Mouse (Mus musculus) kidney, adult 9 months (tissue): ENCODE measurements around the gene Pira2.
"Not testable (repeated sequence)": the region's sequence is repeated elsewhere in the genome, so short reads cannot be mapped to it uniquely, and the experiment has no call there.

Experiments
- DNase-seq: peaks from one replicate; pipeline ENCODE4 v3.0.0; 2022

Gene Pira2

GRCm38 (mm10) chr7:3844951-3845350 lies at the start of gene Pira2:
TSS of gene Pira2 (minus strand) at chr7:3845051.
- DNase-seq, result not testable (repeated sequence)

- DNase-seq, result not testable (repeated sequence)
Observed at GRCm38 (mm10) chr7:3875032-3875431, 30.2 kb upstream of the Pira2 start.

- DNase-seq, result not testable (repeated sequence)
Observed at GRCm38 (mm10) chr7:3837854-3838253, 7.0 kb downstream of the Pira2 start.

- DNase-seq, result not testable (repeated sequence)
Observed at GRCm38 (mm10) chr7:3830633-3831032, 14.2 kb downstream of the Pira2 start.

GRCm38 (mm10) chr7:3825599-3825998 lies 19.3 kb downstream of the Pira2 start, which contains the start of gene Gm15448:
TSS of gene Gm15448 (minus strand) at chr7:3825687.
- not testable (repeated sequence) for DNase-seq

GRCm38 (mm10) chr7:3811912-3812311 lies 32.9 kb downstream of the Pira2 start:
- DNase-seq, result not testable (repeated sequence)

DNA sequence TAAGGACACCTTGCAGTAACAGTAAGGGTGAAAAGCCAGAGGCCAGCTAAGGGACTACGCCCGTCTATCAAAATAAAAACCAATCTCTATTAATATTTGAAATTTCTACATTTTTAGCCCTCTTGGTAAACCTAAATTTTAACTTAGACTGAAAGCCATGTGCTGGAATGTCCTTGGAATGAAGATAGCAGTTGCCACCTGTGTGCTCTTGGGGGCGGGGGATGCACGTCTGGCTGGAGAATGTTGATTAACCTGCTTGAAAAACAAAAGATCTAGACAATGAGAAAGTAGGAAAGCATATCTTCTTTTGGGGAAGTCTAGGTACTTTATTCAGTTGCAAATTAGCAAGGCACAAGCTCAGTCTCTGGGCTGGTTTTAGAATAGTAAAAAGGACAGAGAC lies 41.9 kb downstream of the Pira2 start:
- not testable (repeated sequence) for DNase-seq

DNA sequence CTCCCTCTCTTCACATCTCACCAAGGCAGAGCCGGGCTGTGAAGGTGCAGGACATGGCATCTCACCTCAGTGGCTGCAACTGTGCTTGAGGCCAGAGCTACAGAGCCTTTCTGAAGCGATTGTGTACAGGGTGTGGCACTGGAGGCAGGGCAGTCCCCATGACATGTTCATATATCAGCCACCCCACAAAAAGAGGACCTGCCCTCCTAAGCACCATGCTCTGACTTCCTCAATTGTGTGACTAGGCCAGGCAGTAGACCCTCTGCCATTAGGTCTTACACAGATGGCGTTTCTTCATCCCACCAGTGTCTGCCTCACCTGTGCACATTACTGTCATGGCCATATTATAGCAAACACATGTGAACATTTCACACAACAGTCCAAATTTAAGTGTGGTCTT lies 44.9 kb downstream of the Pira2 start:
- DNase-seq, result not testable (repeated sequence)

DNA sequence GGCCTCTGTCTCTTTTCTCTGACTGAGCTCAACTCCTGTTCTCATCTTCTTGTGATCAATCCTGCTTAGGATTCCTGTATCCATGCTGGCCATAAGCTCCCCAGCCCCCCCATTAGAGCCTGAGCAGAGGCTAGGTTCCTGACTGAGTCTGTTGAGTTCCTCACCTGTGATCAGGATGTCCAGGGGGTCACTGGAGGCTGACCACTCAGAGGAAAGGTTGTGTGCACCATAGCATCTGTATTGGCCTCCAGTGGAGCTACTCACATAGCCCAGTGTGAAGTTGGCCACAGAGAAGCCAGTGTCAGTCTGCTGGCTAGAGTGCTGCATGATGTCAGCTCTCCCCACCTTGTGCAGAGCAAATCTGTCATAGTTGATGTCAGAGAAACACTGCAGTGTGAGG lies 48.6 kb downstream of the Pira2 start:
- DNase-seq, result not testable (repeated sequence)
